In the genomic region with DNA sequence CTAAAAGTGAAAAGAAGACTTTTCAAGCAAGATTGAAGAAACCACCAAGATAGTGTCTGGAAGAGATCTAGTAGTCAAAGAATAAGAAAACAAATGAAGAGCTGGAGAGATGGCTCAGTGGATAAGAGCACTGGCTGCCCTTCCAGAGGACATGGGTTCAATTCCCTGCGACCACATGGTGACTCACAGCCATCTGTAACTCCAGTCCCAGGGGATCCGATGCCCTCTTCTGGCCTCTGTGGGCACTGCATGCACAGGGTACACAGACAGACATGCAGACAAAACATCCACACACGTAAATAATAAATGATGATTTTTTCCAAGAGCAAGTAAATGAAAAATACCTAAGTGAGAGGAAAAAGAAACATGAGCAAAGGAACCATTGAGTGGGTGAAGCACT, we compare ENCODE assay signal across 12 mouse cellular contexts. TPM values are rescaled to one million over a fixed set of nuclear protein-coding genes. Genes with fewer than 3 reads are reported as not detected.
DNase-seq lines count a peak whose midpoint lies in the region; ATAC-seq and TF ChIP-seq lines count a peak whose summit lies in the region.
"Had no signal": no experiment of that assay in that cellular context is flagged by ENCODE, and none has a peak within 500 bp of the region (broad histone marks: within the 10 kb centered on the region; RNA-seq: fewer than 3 reads in every experiment).

No protein-coding gene starts in this region.

- no peak overlapping the region for H3K9ac ChIP-seq in hindbrain, postnatal 0 days (replicated peaks; ENCODE audit: low read length)
- H3K9ac ChIP-seq in hindbrain, embryonic 13.5 days = no peak overlapping the region
- H3K9ac ChIP-seq in lung, postnatal 0 days (replicated peaks; ENCODE audit: low read depth) = no peak overlapping the region
- H3K9ac ChIP-seq in stomach, postnatal 0 days (ENCODE audit: low read length) = no peak overlapping the region
- H3K9ac ChIP-seq: embryonic facial prominence, embryonic 13.5 days; intestine, embryonic 15.5 days; lung, embryonic 15.5 days had no signal

- H3K4me1 ChIP-seq in cerebellum, adult 2 months (ENCODE audit: control insufficient read depth, insufficient read depth, low read length) = peaks cover 2% of the 10 kb centered on the region; the same call in 1 of the 2 replicates
- no peaks in the 10 kb centered on the region for H3K4me1 ChIP-seq in hindbrain, postnatal 0 days (ENCODE audit: insufficient read depth, low read length)
- no peaks in the 10 kb centered on the region for H3K4me1 ChIP-seq in hindbrain, embryonic 13.5 days (replicated peaks)
- H3K4me1 ChIP-seq in lung, postnatal 0 days (ENCODE audit: insufficient read depth, low read depth, low read length) = no peaks in the 10 kb centered on the region
- H3K4me1 ChIP-seq in stomach, postnatal 0 days (replicated peaks; ENCODE audit: control insufficient read depth, insufficient read depth) = no peaks in the 10 kb centered on the region
- H3K4me1 ChIP-seq: intestine, embryonic 15.5 days; lung, embryonic 15.5 days had no signal

- no peak overlapping the region for H3K27ac ChIP-seq in cerebellum, adult 2 months (ENCODE audit: insufficient read depth, low read length)
- H3K27ac ChIP-seq in hindbrain, postnatal 0 days = no peak overlapping the region
- no peak overlapping the region for H3K27ac ChIP-seq in hindbrain, embryonic 13.5 days
- no peak overlapping the region for H3K27ac ChIP-seq in lung, postnatal 0 days (ENCODE audit: low read length)
- no peak overlapping the region for H3K27ac ChIP-seq in stomach, postnatal 0 days (replicated peaks)
- H3K27ac ChIP-seq: embryonic facial prominence, embryonic 13.5 days; intestine, embryonic 15.5 days; lung, embryonic 15.5 days had no signal

- TF ChIP-seq POLR2A in cerebellum, adult 2 months (IDR thresholded peaks at IDR 0.05; ENCODE audit: borderline replicate concordance, insufficient read depth, low read length) = no peak

- H3K9me3 ChIP-seq in hindbrain, postnatal 0 days (ENCODE audit: low read length) = no peaks in the 10 kb centered on the region
- no peaks in the 10 kb centered on the region for H3K9me3 ChIP-seq in hindbrain, embryonic 13.5 days
- no peaks in the 10 kb centered on the region for H3K9me3 ChIP-seq in lung, postnatal 0 days (ENCODE audit: low read length)
- no peaks in the 10 kb centered on the region for H3K9me3 ChIP-seq in stomach, postnatal 0 days (ENCODE audit: control insufficient read depth, low read length)
- H3K9me3 ChIP-seq: embryonic facial prominence, embryonic 13.5 days; intestine, embryonic 15.5 days; lung, embryonic 15.5 days had no signal

- no peaks in the 10 kb centered on the region for H3K36me3 ChIP-seq in hindbrain, postnatal 0 days (ENCODE audit: insufficient read depth, low read length)
- H3K36me3 ChIP-seq in hindbrain, embryonic 13.5 days = no peaks in the 10 kb centered on the region
- H3K36me3 ChIP-seq in lung, postnatal 0 days (ENCODE audit: insufficient read depth, low read length) = no peaks in the 10 kb centered on the region
- H3K36me3 ChIP-seq in stomach, postnatal 0 days (ENCODE audit: control insufficient read depth, insufficient read depth, low read length) = no peaks in the 10 kb centered on the region
- H3K36me3 ChIP-seq: embryonic facial prominence, embryonic 13.5 days; intestine, embryonic 15.5 days; lung, embryonic 15.5 days had no signal

- H3K27me3 ChIP-seq in cerebellum, adult 2 months (ENCODE audit: control insufficient read depth, insufficient read depth, low read length) = no peaks in the 10 kb centered on the region
- H3K27me3 ChIP-seq in hindbrain, postnatal 0 days (ENCODE audit: insufficient read depth, low read length) = no peaks in the 10 kb centered on the region
- no peaks in the 10 kb centered on the region for H3K27me3 ChIP-seq in hindbrain, embryonic 13.5 days
- H3K27me3 ChIP-seq in lung, postnatal 0 days (replicated peaks; ENCODE audit: insufficient read depth, low read length) = no peaks in the 10 kb centered on the region
- no peaks in the 10 kb centered on the region for H3K27me3 ChIP-seq in stomach, postnatal 0 days (ENCODE audit: control insufficient read depth, insufficient read depth, low read length)
- H3K27me3 ChIP-seq: embryonic facial prominence, embryonic 13.5 days; intestine, embryonic 15.5 days; lung, embryonic 15.5 days had no signal

- no peak overlapping the region for H3K4me3 ChIP-seq in cerebellum, adult 2 months (replicated peaks; ENCODE audit: insufficient read depth, low read depth, low read length)
- H3K4me3 ChIP-seq in hindbrain, postnatal 0 days (ENCODE audit: low read length) = no peak overlapping the region
- no peak overlapping the region for H3K4me3 ChIP-seq in hindbrain, embryonic 13.5 days
- no peak overlapping the region for H3K4me3 ChIP-seq in lung, postnatal 0 days (ENCODE audit: low read depth, low read length)
- H3K4me3 ChIP-seq in stomach, postnatal 0 days (ENCODE audit: low read depth, low read length) = no peak overlapping the region
- H3K4me3 ChIP-seq: embryonic facial prominence, embryonic 13.5 days; intestine, embryonic 15.5 days; lung, embryonic 15.5 days had no signal

- no peak for ATAC-seq in cerebellum, adult (ENCODE audit: insufficient number of reproducible peaks, low FRiP score, low TSS enrichment)
- no peak for ATAC-seq in hindbrain, postnatal 0 days
- no peak for ATAC-seq in hindbrain, embryonic 13.5 days (ENCODE audit: low FRiP score)
- no peak for ATAC-seq in lung, postnatal 0 days
- no peak for ATAC-seq in stomach, postnatal 0 days (ENCODE audit: low FRiP score, low TSS enrichment)
- ATAC-seq: intestine, embryonic 15.5 days had no signal

- TF ChIP-seq CTCF in cerebellum, adult 2 months (IDR thresholded peaks at IDR 0.05; ENCODE audit: borderline replicate concordance, insufficient read depth, low read depth, low read length) = peak; percentile 15; the same call in 1 of the 2 replicates
- peak; percentile 42 for TF ChIP-seq CTCF in hindbrain, postnatal 0 days (IDR thresholded peaks at IDR 0.05; ENCODE audit: low read depth)
- TF ChIP-seq CTCF in lung, postnatal 0 days (IDR thresholded peaks at IDR 0.05) = peak; percentile 37
- TF ChIP-seq CTCF in stomach, postnatal 0 days (IDR thresholded peaks at IDR 0.05; ENCODE audit: low read depth) = peak; percentile 47

- no peak overlapping the region for H3K4me2 ChIP-seq in hindbrain, postnatal 0 days (ENCODE audit: low read depth, low read length)
- no peak overlapping the region for H3K4me2 ChIP-seq in hindbrain, embryonic 13.5 days
- H3K4me2 ChIP-seq in lung, postnatal 0 days (replicated peaks; ENCODE audit: low read depth, low read length) = no peak overlapping the region
- H3K4me2 ChIP-seq in stomach, postnatal 0 days (replicated peaks; ENCODE audit: low read depth) = no peak overlapping the region
- H3K4me2 ChIP-seq: embryonic facial prominence, embryonic 13.5 days; intestine, embryonic 15.5 days; lung, embryonic 15.5 days had no signal

- no peak for TF ChIP-seq EP300 in lung, postnatal 0 days (IDR thresholded peaks at IDR 0.05)
- no peak for TF ChIP-seq EP300 in stomach, postnatal 0 days (optimal IDR thresholded peaks at IDR 0.05)

- DNase-seq in cerebellum, adult 2 months = no peak
- DNase-seq in hindbrain, postnatal 0 days (ENCODE audit: low spot score) = no peak
- no peak for DNase-seq in lung, postnatal 0 days (ENCODE audit: low spot score)
- no peak for DNase-seq in lung, adult 18-20 months
- no peak for DNase-seq in stomach, postnatal 0 days (ENCODE audit: low spot score)
- DNase-seq in cerebellum, postnatal 36 days = no peak
- DNase-seq: heart, postnatal 14 days had no signal

- WGBS in cerebellum, adult 2 months = 76% methylated on average over 3 of the region's 3 CpGs
- 76% methylated on average over 3 of the region's 3 CpGs for WGBS in hindbrain, postnatal 0 days
- WGBS in hindbrain, embryonic 13.5 days = 82% methylated on average over 3 of the region's 3 CpGs
- WGBS in lung, postnatal 0 days = 81% methylated on average over 3 of the region's 3 CpGs
- WGBS in stomach, postnatal 0 days = 69% methylated on average over 3 of the region's 3 CpGs

RNA-seq across cellular contexts. Expression of a gene that starts 14.6 kb away (rescaled TPM):
- 37.5 and 48.1 TPM in 2 replicates for polyA plus RNA-seq in cerebellum, adult 2 months (2012; rRNA removed)
- 50.3 and 60.1 TPM in 2 replicates for total RNA-seq in hindbrain, postnatal 0 days (2014; rRNA removed)
- polyA plus RNA-seq in hindbrain, postnatal 0 days (2015; fragmentation: Nextera tagmentation; extraction: Ambion mirVana) = 34.7 and 39.6 TPM in 2 replicates
- polyA plus RNA-seq in hindbrain, embryonic 13.5 days (2015; fragmentation: Nextera tagmentation; extraction: Ambion mirVana) = 45.4 and 51.9 TPM in 2 replicates
- polyA plus RNA-seq in lung, postnatal 0 days (2015; fragmentation: Nextera tagmentation; extraction: Ambion mirVana) = 0.87 and 0.94 TPM in 2 replicates
- polyA plus RNA-seq in stomach, postnatal 0 days (2015; fragmentation: Nextera tagmentation; extraction: Ambion mirVana) = 1.0 and 1.1 TPM in 2 replicates

Comparison
In these comparisons a context has a peak if more than half of its experiments do, and no peak if none do; other contexts are left out.
1. RNA of a gene that starts 14.6 kb away (polyA plus RNA-seq): 37.5 to 48.1 TPM in cerebellum, adult 2 months, 45.4 to 51.9 TPM in hindbrain, embryonic 13.5 days and 34.7 to 39.6 TPM in hindbrain, postnatal 0 days; 1.0 to 1.1 TPM in stomach, postnatal 0 days and 0.87 to 0.94 TPM in lung, postnatal 0 days; every median in the first group is over 10 times any median in the second.
2. Peak in every context shown above with its lines, with median percentiles within 50 percentile points of each other: CTCF ChIP-seq.